Mouse (Mus musculus): ENCODE measurements at regions not wholly inside any gene's neighbourhood (a gene's known extent, or its start where the extent isn't known, plus 50 kb on each side); places are given as distances from the start of the nearest gene placed in this dataset.

DNA sequence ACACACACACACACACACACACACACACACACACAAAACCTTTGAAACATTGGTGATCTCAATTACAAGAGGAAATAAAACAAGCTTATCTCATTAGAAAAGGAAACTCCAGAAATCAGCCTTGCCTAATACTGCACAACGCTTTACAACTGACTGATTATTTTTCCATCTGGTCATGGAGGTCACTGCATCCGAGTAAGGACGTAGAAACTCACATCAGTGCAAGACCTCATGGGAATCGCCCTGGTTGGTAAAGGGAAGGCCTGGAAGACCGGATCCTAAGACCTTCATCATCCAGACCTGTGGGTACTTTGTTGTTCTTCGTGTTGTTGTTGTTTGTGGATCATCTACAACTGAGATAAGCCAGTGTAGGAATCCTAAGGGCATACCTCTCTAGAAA, 77.8 kb upstream of the Sestd1 start:
- DNase-seq (ENCODE audit: low spot score) = no peak

DNA sequence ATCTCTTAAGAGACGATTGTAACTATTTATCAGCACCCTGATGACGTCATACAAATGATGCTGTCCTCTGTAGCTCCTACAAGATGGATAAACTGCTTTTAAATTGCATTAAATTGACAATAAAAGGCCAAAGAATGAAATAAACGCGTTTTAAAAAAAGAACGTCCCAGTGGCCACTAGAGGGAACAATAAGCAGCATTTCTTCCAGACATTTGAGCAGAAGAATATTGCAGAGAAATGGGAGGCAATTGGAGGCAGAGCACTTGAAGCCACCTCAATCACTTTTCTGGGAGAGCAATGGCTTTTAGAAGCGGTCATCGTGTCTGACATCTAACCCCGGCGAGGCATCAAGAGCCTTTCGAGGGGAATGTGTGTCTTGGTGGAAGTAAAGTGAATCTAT, 76.4 kb upstream of the Sestd1 start:
- DNase-seq (ENCODE audit: low spot score) = peak; percentile 13

DNA sequence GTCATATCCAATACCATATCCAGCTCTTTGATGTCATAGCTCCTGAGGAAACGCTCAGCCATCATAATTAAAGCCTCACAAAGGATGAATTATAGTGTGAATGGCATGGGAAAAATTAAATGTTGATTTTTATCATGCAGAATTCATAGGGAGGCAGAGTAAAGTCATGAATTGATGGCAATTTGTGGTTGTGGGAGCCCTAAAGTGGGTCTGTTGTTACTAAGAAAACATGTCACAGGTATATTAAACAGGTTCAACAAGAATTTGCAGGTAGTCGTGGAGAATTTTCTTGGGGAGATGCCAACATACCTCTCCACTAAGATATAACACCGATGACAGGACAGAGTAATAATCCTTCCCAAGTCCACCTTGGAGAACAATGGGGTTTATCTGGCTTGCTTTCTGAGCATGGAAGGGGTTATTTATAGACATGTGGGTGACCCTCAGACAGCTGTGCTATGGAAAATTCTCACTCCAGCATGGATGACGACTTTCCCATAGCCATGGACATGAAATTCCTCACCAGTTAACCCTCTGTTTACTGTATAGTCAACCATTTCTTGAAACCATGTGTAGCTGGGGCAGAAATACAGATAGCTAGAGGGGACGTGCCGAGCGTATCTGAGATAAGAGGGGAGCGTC, 71.7 kb upstream of the Sestd1 start:
- DNase-seq (ENCODE audit: low spot score) = no peak

DNA sequence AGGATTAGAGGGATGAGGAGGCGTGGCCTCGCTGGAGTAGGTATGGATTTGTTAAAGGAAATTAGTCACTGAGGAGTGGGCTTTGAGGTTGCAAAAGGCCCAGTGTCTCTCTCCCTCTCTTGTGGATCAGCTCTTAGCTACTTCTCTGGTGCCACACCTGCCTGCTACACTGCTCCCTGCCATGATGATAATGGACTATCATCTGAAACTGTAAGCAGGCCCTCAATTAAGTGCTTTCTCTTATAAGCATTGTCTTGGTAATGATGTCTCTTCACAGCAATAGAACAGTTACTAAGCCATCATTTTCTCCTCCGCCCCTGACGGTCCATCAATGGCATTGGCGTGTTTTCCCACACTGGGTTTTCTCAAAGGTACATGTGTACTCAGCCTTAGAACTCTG, 66.6 kb upstream of the Sestd1 start:
- no peak for DNase-seq (ENCODE audit: low spot score)

DNA sequence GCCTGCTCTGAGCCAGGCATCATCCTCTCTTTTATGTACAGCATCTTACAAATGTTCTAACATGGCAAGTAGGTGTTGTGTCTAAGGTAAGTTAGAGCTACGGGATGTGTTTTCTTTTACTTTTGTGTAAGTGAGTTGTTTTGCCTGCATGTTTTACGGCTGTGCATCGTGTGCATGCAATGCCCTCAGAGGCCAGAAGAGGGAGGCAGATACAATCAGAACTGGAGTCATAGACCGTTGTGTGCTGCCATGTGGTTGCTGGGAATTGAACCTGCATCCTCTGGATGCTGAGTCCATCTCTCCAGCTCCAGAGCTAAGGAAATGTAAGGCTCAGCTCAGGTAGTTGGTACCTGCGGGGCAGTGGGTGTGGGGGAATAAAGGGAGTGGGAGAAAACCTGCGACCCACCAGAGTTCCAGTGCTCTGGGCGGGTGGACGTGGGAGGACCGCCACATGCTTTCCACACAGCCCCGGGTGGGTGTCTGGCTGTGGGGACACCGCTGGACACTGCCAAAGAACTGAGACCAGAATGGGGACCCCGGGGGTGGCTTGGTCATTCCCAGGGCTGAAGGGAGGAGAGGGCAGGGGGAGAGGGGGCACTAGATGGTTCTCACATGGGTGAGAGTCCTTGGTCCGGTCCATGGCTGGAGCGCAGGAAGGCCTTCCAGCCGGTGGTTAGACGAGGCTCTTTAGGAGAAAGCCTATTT, 63.5 kb upstream of the Sestd1 start:
- no peak for DNase-seq (ENCODE audit: low spot score)

DNA sequence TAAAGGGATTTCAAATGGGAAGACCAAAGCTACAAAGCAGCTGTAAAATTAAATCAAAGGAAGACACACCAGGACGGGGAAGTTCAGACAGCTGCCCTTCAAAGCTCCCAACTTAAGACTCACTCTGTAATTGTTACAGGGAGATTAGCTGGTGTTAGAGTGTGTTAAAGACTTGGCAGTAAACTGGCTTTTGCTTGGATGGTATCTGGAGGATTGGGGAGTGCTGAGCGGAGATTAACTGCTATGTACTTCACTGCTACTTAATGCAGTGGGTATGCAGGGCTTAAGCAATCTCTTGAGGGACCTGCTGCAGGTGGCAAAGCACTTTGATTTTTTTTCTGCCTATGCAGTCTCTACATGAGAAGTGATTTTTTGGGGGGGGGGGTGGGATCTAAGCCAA, 62.0 kb upstream of the Sestd1 start:
- DNase-seq (ENCODE audit: low spot score) = no peak

DNA sequence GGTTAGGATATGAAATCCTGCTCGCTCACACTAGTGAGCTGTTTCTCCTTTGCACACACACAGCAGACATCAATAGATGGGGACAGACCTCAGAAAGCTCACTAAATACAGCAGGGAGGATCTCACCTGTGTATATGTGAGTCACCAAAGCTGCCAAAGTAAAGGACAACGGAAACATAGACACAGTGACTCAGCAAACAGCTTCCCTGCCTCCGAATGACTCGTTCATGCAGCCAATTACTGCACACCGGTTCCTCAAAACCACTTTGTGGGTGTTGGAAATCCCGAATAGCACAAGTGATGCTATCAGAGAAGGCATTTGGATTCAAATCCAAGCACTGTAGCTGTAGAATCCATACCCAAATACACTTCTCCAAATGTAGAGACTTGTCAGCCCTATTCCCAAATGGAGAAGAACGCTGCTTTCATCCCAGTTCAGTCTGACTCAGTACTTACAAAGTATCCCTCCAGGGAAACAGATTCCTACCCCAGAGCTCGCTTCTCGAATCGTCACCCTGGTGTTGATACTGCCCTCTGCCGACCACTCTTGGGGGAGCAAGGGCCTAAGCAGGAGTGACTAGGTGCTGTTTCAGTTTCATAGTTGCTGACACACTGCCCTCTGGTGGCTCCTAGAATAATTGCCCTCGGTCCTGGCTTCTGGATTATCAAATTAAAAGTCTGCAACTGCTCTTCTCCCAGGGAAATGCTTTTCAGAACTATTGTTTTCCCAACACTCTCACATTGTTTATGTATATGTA, 61.4 kb upstream of the Sestd1 start:
- peak; percentile 96 for DNase-seq (ENCODE audit: low spot score)

DNA sequence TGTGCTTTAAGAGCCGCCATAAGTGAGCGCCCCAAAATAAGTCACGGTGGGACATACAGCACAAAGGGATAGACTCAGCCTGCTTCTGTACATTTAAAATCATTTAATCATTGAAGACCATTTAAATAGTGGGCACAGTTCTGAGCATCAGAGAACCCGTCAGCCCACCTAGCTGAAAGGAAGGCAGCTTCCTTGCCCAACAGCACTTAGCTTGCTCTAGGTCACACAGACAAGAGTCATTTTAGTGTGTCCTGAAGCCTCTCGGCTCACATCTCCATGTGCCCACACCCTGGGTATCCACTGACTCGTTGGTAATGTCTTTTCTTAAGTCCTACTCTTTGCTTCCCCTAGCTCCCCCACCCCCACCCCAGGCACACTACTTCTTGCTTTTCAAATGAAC, 59.7 kb upstream of the Sestd1 start:
- no peak for DNase-seq (ENCODE audit: low spot score)

DNA sequence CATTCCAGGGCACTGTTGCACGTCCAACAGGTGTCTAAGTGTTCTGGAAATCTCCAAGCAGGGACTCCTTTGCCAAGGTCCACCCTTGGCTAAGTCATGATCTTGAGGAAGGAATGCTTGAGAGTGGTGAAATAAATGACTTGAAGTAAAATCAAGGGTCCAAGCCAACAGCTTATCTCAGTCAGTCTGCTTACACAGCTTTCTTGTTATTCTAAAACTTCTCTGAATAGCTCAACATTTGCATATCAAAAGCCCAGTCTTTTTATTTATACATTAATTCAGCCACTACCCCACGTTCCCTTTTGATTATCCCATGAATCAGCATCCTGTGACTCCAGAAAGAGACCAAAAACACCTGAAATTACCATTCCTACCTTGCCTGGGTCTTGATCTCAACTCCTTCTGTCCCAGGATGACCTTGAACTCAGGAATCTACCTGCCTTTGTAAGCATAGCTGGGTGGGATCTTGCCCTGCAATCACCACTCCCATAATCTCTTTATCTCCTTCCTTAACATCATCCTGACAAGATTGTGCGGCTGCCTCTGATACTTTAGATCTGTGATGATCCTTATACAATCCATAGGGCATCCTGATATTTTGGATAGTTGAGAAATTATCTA, 57.5 kb upstream of the Sestd1 start:
- no peak for DNase-seq (ENCODE audit: low spot score)

DNA sequence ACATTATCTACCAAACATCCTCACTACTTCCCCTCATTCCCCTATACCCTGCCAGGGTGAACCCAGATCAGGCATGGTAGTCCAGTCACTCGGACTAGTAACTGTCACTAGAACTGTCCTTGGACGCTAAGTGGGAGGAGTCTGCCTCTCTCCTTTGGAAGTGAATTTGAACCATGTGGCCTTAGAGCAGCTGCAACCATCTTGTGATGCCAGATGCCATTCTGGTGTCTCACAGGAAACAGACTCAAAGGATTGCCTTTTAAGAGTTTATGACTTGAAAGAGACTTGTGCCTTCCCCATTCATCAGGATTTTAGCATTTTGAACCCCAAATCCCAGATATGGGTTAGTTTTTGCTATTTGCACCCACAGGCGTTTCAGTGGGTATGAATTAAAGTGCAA, 56.9 kb upstream of the Sestd1 start:
- DNase-seq (ENCODE audit: low spot score) = no peak

DNA sequence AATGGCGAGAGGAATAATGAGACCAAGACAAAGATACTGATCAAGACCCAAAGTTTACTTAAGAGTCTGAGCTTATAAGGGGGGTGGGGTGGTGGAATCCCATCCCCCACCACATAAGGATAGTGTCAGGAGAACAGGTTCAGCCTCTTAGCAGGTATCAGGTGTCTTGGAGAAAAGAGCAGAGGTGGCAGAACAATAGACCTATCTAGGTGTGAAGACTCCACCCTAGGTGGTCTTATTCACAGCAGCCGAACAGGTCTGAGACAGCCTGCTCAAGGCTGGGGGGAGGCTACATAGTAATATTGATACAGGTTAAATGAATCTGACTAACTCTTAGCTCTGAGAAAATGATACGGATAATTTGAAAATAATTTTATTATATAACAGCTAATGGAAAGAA, 56.4 kb upstream of the Sestd1 start:
- DNase-seq (ENCODE audit: low spot score) = no peak

DNA sequence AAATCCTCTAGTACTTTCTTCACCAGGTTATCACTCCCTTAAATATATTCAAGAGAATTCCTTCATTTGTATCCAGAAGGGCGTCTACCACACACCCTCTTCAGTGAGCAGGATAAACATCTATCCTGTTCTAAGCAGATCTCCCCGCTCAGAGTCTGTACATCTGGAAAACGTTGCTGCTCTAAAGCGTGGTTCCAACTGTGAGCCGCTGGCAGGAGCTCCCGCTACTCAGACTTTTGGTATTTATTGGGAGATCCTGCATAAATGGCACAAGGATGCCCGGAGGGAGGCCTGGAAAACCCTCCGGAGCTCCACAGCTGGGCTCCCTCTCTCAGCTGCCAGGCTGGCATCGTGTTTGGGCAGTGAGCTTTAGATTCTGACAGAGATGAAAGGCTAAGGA, 54.3 kb upstream of the Sestd1 start:
- DNase-seq (ENCODE audit: low spot score) = peak; percentile 9

DNA sequence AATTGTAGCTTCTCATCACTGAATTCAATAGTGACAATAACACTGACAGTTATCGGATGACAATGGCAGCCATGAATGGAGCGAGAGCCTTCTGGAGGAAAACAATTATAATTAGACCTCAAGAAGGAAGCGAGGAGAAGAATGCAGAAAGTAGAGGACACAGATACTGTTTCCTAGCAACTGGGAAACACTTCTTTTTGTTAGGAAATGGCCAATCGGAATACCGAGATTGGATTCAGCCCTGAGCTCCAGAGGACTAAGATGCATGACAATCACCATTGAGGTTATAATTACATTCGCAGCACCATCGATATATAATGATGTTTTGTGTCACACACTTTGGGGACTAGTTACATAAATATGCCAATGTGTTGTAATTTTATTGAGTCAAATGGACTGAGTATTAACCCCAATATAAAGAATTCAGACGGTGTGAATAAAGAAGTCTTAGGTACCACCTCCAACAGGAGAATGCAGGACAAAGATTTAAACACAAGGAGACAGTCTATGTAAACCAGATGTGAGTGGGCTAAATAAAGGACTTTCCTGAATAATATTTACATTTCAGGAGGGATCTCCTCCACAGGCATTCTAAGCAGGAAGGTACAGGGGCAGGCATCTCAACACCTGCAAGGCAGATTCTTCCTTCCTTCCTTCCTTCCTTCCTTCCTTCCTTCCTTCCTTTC, 53.1 kb upstream of the Sestd1 start:
- no peak for DNase-seq (ENCODE audit: low spot score)
